Mouse (Mus musculus): ENCODE measurements around the gene Elmo1.

GRCm38 (mm10) chr13:20181321-20181720, 90.9 kb downstream of the Elmo1 start:
- TF ChIP-seq POLR2A (IDR thresholded peaks at IDR 0.05; ENCODE audit: extremely low read depth, insufficient read depth, low read length) (no peak), CTCF (IDR thresholded peaks at IDR 0.05; ENCODE audit: low read depth, low read length) (no peak)

All from liver, adult 2 months (tissue).